Mouse (Mus musculus) midbrain, embryonic 14.5 days (tissue): ENCODE results near the gene Cd177. TPM values are rescaled to one million over a fixed set of nuclear protein-coding genes. Genes with fewer than 3 reads are reported as not detected.
"Not testable (repeated sequence)": the region's sequence is repeated elsewhere in the genome, so short reads cannot be mapped to it uniquely, and the experiment has no call there.

ENCODE experiments used
- ATAC-seq: fragments of 200-750 bp; cut with Nextera tagmentation; 2 replicates; pipeline ENCODE4 v1.8.0; 2017; ENCODE audit warnings: moderate number of reproducible peaks, moderate library complexity; ENCODE audit not compliant: low FRiP score, low TSS enrichment
- DNase-seq: peaks from one replicate; pipeline ENCODE4 v3.0.0-alpha.2; 2015
- H3K27ac ChIP-seq: fragments of 300-500 bp; sonication (generic); replicated peaks from 2 replicates; pipeline ENCODE4 v1.5.1; 2014; ENCODE audit warnings: mild to moderate bottlenecking, low read depth, low read length, moderate library complexity
- H3K27me3 ChIP-seq: fragments of 300-500 bp; sonication (generic); 2 replicates; pipeline ENCODE4 v1.6.1; 2014; ENCODE audit warnings: low read length, control low read depth, mixed read lengths; ENCODE audit not compliant: control insufficient read depth, insufficient read depth
- H3K36me3 ChIP-seq: fragments of 300-500 bp; sonication (generic); 2 replicates; pipeline ENCODE4 v1.6.1; 2014; ENCODE audit warnings: low read length, control low read depth; ENCODE audit not compliant: control insufficient read depth, insufficient read depth
- H3K4me1 ChIP-seq: fragments of 300-500 bp; sonication (generic); 2 replicates; pipeline ENCODE4 v1.6.1; 2014; ENCODE audit warnings: mild to moderate bottlenecking, antibody characterized with exemption, low read length, control low read depth; ENCODE audit not compliant: control insufficient read depth, insufficient read depth
- H3K4me2 ChIP-seq: fragments of 300-500 bp; sonication (generic); 2 replicates; pipeline ENCODE4 v1.6.1; 2014; ENCODE audit warnings: mild to moderate bottlenecking, low read length, moderate library complexity
- H3K4me3 ChIP-seq: fragments of 300-500 bp; sonication (generic); replicated peaks from 2 replicates; pipeline ENCODE4 v1.5.1; 2014; ENCODE audit warnings: low read depth, low read length
- H3K9ac ChIP-seq: fragments of 300-500 bp; sonication (generic); replicated peaks from 2 replicates; pipeline ENCODE4 v1.6.1; 2014; ENCODE audit warnings: mild to moderate bottlenecking, low read length, moderate library complexity
- H3K9me3 ChIP-seq: fragments of 300-500 bp; sonication (generic); 2 replicates; pipeline ENCODE4 v1.6.1; 2016; ENCODE audit warnings: low read length, control low read depth, mixed read lengths; ENCODE audit not compliant: control insufficient read depth
- WGBS: fragments of 180-500 bp; shearing (Covaris S2); extraction: QIAGEN DNeasy Blood & Tissue Kit; methylation state at CpG from one replicate; pipeline ENCODE4 v1.1.7; 2014; 5-methylcytosine and 5-hydroxymethylcytosine counted together
- polyA plus RNA-seq: library from polyadenylated mRNA; unstranded; fragments of >200 nt; fragmentation: Nextera tagmentation; extraction: Ambion mirVana; gene quantifications from 2 replicates; pipeline ENCODE4 v1.2.1, GENCODE M21; 2014

Gene Cd177
- polyA plus RNA-seq, 1 experiment from 2014 or later: 0.24 TPM

DNA sequence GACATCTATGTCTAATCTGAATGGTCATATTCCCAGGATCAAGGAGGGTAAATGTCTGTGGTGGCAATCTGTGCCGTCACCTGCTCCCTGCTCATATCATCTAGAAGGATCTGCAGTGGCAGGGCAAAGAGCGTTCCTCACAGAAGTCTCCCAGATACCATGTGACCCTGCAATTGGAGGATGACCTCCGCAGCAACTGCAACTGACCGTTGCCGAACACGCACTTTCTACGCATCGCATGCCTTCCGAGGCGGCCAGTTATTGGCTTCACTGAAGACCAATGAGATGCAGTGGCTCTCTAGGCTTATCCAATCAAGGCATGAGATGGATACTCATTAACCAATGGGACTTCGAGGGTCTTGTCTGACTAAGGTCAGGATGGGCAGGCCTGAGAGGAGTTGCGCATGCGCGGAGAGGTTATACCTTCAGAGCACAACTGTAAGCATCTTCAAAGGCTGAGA lies 51.2 kb downstream of the Cd177 start, which contains the start of gene BC049730:
Gene BC049730, plus strand, starts transcription at position 411 of the 461 bp plus-strand sequence.
- H3K4me2 ChIP-seq: no peak within 1 kb of the TSS
- WGBS: 92% methylated on average over 14 of the region's 14 CpGs
- no peak for ATAC-seq
- H3K9me3 ChIP-seq: no peaks in the 10 kb centered on the region
- no peak within 1 kb of the TSS for H3K4me3 ChIP-seq
- no peak within 1 kb of the TSS for H3K9ac ChIP-seq
- no peak within 1 kb of the TSS for H3K27ac ChIP-seq
- H3K4me1 ChIP-seq: no peaks in the 10 kb centered on the region
- no peak for DNase-seq
- H3K36me3 ChIP-seq: no peaks in the 10 kb centered on the region
- no peaks in the 10 kb centered on the region for H3K27me3 ChIP-seq

DNA sequence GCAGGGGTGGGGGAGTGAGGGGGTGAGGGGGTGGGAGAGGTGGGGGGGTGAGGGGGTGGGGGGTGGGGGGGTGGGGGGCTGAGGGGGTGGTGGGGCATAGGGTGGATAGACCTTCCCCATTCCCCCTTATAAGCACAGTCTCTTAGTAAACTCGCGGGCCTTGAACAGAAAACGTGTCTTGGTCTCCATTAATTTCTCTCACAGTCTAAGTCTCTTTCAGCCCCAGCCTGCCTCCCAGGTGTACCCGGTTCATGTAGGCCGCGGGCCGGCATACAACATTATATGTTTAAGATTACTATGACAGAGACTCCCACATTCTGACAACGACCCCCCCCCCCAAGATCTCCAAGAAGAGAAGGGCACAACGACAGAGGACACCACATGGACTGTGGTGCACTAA lies 57.3 kb downstream of the Cd177 start:
- H3K9me3 ChIP-seq, H3K27me3 ChIP-seq, H3K9ac ChIP-seq, H3K4me3 ChIP-seq, DNase-seq, ATAC-seq, H3K27ac ChIP-seq, H3K4me1 ChIP-seq, H3K36me3 ChIP-seq, H3K4me2 ChIP-seq: not testable (repeated sequence)
- 85% methylated on average over 9 of the region's 9 CpGs for WGBS

- DNase-seq, H3K4me1 ChIP-seq, H3K9me3 ChIP-seq, ATAC-seq, H3K4me2 ChIP-seq, H3K27me3 ChIP-seq, H3K27ac ChIP-seq, H3K9ac ChIP-seq, H3K4me3 ChIP-seq, H3K36me3 ChIP-seq: not testable (repeated sequence)
- 97% methylated on average over 4 of the region's 4 CpGs for WGBS
Observed at GRCm38 (mm10) chr7:24697891-24698290, 62.2 kb downstream of the Cd177 start.

Other genes starting within 250 kb of the Cd177 start
- gene AC161166.1, start 247.9 kb downstream of the Cd177 start, polyA plus RNA-seq: 0.93 and 1.8 TPM in 2 replicates
- 24.6 and 30.3 TPM in 2 replicates for gene Irgq, start 229.6 kb downstream of the Cd177 start, polyA plus RNA-seq
- gene Pinlyp, start 214.2 kb downstream of the Cd177 start, polyA plus RNA-seq: not detected in 2 replicates
- 55.0 and 55.8 TPM in 2 replicates for gene Xrcc1, start 214.0 kb downstream of the Cd177 start, polyA plus RNA-seq
- 18.5 and 24.2 TPM in 2 replicates for gene Ethe1, start 172.8 kb downstream of the Cd177 start, polyA plus RNA-seq
- 9.2 and 12.1 TPM in 2 replicates for gene Zfp575, start 172.7 kb downstream of the Cd177 start, polyA plus RNA-seq
- gene Phldb3, start 149.5 kb downstream of the Cd177 start, polyA plus RNA-seq: not detected in 2 replicates
- 0.13 and 0.26 TPM in 2 replicates for gene Lypd3, start 123.8 kb downstream of the Cd177 start, polyA plus RNA-seq
- not detected in 2 replicates for gene Tex101, start 83.6 kb downstream of the Cd177 start, polyA plus RNA-seq
- gene BC049730, start 51.1 kb downstream of the Cd177 start, polyA plus RNA-seq: not detected in 2 replicates
- gene Gm4763, start 33.4 kb downstream of the Cd177 start, polyA plus RNA-seq: not detected in 2 replicates
- not detected in 2 replicates for gene Ceacam10, start 16.9 kb upstream of the Cd177 start, polyA plus RNA-seq
- gene Gm9844, start 101.9 kb upstream of the Cd177 start, polyA plus RNA-seq: 36.2 and 58.3 TPM in 2 replicates
- not detected in 2 replicates for gene Lypd4, start 109.6 kb upstream of the Cd177 start, polyA plus RNA-seq
- not detected in 2 replicates for gene Dmrtc2, start 109.7 kb upstream of the Cd177 start, polyA plus RNA-seq
- gene Rps19, start 124.1 kb upstream of the Cd177 start, polyA plus RNA-seq: 1,428 and 1,598 TPM in 2 replicates
- 0.28 TPM in 1 of 2 replicates, not detected in the other for gene Cd79a, start 137.1 kb upstream of the Cd177 start, polyA plus RNA-seq
- gene Arhgef1, start 142.6 kb upstream of the Cd177 start, polyA plus RNA-seq: 44.7 and 51.0 TPM in 2 replicates
- 5.0 and 6.1 TPM in 2 replicates for gene Gm4881, start 184.2 kb upstream of the Cd177 start, polyA plus RNA-seq
- gene Rabac1, start 212.4 kb upstream of the Cd177 start, polyA plus RNA-seq: 234 and 311 TPM in 2 replicates
- 284 and 337 TPM in 2 replicates for gene Atp1a3, start 245.6 kb upstream of the Cd177 start, polyA plus RNA-seq